Mouse (Mus musculus) retina, postnatal 1 day (tissue): ENCODE results near the gene Pip5k1c.

Experiments used
- DNase-seq: peaks from one replicate; pipeline ENCODE4 v3.0.0-alpha.2; 2012

Gene Pip5k1c

GRCm38 (mm10) chr10:81284719-81285118 is 8.0 kb upstream of the Pip5k1c start:
- no peak for DNase-seq

DNA sequence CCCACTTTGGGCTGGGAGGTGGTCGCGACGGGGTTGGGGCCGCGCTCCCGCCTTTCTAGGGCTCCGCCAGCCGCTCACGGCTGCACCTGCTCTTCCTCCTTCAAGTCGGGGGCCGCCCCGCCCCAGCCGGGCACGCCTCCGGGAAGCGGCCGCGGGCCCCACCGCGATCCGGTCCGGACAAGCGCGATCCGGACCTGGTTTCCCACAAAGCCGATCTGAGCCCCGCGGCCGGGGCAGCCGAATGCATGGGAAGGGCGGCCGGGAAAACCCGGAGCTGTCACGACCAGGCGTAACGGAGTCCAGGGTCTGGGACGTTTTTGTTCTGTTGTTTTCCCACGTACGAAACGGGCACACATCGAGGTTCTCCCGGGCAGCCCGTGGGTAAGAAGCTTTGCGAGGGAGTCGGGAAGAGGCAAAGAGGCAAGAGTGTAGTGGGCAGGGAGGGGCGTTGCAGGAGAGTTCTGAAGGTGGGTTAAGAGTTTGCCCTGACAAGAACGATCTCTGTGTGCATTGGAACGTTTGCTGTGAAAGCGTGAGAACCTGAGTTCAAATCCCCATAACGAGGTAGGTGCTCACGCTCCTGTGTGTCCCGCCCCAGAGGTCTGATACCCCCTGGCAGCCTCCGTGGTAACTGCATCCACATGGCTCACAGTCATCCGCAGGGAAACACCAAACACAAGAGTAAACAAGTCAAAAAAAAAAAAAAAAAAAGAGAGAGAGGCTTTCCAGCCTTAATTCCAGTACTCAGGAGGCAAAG is 6.9 kb upstream of the Pip5k1c start:
- DNase-seq: peak; percentile 94

DNA sequence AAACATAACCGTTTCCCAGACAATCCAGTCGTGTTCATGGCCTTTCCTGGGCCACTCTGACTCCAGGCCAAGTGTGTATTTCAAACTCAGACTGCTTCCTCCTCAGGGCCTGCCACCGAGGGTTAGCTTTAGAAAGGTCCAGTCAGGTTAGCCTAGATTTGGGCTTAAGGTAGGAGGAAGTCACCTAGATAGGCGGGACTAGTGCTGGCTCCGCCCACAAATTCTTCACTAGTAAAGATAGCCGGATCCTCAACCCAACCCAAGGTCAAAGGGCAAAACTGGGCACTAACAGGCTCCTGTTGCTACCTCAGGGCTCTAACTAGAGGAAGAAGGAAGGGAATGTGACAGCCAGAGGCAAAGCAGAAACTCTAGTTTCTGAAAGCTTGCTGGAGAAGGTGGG is 6.2 kb upstream of the Pip5k1c start:
- DNase-seq: no peak

GRCm38 (mm10) chr10:81287513-81288157 is 5.1 kb upstream of the Pip5k1c start:
- peak; percentile 69 for DNase-seq

- DNase-seq: peak; percentile 56
These were observed 4.2 kb upstream of the Pip5k1c start for GRCm38 (mm10) chr10:81288601-81289000.

- DNase-seq: peak; percentile 86
These were observed 3.5 kb upstream of the Pip5k1c start for GRCm38 (mm10) chr10:81289278-81289677.

GRCm38 (mm10) chr10:81289811-81290210 is 3.0 kb upstream of the Pip5k1c start:
- no peak for DNase-seq

DNA sequence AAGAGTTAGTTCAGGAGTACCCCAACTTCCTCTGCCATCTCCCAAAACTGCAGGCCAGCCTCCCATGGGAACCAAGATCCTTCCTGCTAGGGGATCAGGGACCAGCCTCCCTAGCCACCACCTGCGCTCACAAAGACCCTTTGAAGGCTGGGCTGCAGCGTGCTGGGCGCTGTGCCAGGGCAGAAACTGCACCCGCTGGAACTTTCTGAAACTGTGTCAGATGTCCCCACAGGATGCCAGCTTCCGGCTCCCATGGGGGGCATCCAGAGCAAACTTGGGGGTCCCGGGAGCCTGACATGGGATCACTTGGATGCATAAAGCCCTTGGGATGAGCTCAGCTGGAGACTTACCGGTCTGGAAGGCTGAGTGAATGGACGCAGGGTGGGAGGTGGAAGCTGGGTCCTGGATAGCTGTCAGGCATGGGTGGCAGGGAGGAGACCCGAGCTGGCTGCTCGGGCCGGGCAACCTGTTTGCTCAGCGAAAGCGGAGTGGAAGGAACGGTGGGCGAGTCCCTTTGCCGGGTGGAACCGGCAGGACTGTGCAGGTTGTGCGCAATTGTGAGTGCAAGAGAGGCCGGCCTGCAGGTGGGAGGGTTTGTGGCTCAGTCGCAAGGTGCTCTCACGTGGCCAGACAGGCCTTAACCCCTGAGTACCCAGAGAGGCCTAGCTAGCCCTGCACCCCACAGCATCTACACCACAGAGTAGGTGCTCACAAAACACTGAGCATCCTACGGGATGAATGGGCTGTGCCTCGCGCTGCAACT is 1.9 kb upstream of the Pip5k1c start:
- DNase-seq: peak; percentile 59

GRCm38 (mm10) chr10:81291511-81292104 is 1.2 kb upstream of the Pip5k1c start, which contains the start of gene Tjp3:
Gene Tjp3, minus strand, starts transcription at chr10:81291581.
- no peak for DNase-seq

DNA sequence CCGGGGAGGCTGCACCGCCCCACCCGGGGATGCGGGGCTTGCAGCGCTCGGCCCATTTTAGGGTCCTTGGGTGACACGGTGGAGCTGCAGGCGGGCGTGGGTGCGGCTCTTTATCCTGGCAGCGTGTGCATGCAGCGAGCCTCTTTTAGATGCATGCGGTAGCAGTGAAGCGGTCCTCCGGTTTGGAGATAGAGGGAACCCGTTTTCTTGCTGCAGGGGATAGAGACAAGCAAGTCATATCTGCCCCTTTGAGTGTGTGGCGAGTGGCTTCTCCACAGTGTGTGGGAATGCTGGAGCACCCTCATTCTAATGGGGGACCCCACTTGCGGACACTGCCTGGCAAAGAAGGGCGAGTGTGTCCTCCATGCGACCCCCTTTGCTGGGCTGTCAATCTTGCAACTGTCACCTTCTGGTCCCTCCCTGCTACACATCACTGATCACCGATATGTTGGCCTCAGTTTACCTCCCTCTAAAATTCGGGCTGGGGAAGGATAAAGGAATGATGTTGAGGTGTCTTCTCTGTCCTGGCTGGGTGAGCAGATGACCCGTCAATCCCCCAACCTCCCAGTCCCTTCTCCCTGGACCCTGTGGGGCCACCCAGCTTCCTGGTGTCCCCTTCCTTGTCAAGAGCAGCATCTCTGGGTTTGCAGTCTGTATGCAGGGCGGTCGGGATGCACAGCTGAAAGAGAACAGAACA is 719 bp downstream of the Pip5k1c start:
- DNase-seq: no peak

DNA sequence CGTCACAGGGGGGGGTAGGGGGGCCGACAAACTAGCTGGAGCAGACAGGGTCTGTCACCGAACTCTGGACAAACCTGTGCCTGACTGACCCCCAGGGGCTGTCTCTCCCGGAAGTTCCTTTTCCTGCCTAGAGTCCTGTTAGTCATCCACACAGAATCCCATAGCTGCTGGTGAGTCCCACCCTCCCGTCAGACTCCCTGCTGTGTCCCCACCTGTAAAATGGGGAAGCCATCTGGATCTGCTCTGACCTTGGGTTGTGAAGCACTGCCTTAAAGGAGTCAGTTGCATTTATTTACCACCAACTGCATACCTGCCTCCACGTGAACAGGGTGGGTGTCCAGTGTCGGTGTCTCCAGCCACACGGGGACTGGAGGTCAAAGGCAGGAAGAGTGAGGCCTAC is 1.7 kb downstream of the Pip5k1c start:
- DNase-seq: no peak

- DNase-seq: no peak
These were observed 2.4 kb downstream of the Pip5k1c start for GRCm38 (mm10) chr10:81295185-81295584.

- DNase-seq: no peak
These were observed 4.5 kb downstream of the Pip5k1c start for GRCm38 (mm10) chr10:81297246-81297645.

DNA sequence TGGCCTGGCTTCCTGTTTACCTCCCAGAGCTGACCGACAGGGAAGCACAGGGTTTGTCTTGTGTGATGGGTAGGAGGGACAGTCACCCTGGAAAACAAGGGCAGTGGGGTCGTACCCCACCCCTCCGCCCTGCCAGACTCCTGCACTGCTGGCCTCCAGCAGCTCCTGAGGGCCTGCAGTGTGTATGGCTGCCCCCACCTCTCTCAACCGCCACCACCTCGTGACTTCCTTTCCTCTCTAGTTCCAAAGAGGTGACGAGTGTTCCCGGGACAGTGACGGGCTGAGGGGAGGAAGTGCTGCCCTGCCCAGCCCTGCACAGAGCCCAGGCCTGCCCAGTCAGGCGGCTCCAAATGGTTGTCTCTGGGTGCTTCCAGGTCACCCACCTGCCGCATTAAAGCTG is 5.1 kb downstream of the Pip5k1c start:
- no peak for DNase-seq

DNA sequence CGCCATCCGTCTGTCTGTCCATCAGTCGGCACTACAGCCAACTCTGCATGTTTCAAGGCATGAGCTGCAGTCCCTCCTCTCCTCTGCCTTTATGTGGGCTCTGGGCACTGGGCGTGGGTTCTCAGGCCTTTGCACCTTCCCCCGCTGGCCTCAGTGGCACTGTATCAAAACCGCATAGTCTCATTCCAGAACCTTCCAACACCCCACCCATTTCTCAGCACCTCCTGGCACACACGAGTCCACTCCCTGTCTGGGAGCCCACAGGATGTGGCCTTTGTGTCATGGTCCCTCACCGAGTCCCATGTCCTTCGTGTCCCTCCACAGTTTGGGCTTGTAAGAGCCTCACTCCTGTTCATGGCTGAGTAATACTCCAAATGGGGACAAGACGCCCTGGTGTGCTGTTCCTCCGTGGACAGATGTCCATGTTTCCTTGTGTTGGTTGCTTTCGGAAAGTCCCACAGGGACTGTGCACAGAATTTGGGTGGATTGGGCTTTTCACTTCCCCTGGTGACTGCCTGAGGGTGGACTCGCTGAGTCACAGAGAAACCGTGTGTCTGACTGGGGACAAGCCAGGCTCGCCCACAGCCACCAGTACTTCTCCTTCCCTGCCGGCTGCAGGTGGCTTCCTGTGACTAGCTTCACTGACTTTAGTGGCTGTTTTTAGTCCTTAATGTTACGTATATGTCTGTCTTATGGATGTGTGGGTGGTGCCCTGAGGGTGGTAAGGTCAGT is 5.8 kb downstream of the Pip5k1c start:
- no peak for DNase-seq

GRCm38 (mm10) chr10:81299585-81300351 is 7.0 kb downstream of the Pip5k1c start:
- DNase-seq: no peak

- no peak for DNase-seq
These were observed 7.7 kb downstream of the Pip5k1c start for GRCm38 (mm10) chr10:81300352-81300907.

- DNase-seq: no peak
These were observed 8.6 kb downstream of the Pip5k1c start for GRCm38 (mm10) chr10:81301321-81301720.

DNA sequence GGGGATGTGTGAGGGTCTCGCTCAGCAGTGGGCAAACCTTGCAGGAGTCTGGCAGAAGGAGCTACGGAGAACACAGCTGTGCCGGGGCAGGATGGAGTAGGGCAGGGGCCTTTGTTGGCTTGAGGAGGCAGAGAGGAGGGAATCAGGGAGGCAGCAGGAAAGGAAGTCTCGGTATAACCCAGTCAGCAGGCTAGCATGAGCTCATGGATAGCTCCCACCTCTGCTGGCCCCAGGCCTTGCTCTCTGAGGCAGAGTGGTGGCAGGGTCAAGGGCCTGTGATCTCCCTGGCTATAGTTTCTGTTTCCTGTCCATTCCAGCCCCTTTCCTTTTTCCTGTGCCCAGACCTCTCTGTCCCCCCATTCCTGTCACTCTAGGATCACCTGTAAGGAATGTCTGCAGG is 9.5 kb downstream of the Pip5k1c start:
- DNase-seq: no peak

- DNase-seq: no peak
These were observed 10.0 kb downstream of the Pip5k1c start for GRCm38 (mm10) chr10:81302781-81303218.

DNA sequence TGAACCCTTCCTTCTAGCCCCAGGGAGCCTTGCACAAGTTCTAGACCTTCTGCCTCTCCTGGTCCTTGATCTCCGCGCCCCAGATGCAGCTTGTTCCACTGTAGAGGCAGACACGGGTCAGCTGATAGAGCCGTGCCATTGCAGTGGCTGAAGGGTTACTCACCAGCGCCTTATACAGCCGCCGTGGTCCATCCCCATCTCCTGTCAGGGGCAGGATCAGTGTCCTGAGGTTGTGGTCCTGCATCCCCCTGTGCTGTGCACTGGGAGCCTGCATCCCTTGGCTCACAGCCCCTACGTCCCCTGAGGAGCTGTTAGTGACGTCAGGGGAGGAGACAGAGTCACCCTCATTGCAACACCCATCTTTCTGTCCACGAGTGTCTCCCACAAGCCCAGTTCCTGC is 10.5 kb downstream of the Pip5k1c start:
- DNase-seq: no peak
